ENCODE assay signal across 11 mouse cellular contexts in the genomic region with DNA sequence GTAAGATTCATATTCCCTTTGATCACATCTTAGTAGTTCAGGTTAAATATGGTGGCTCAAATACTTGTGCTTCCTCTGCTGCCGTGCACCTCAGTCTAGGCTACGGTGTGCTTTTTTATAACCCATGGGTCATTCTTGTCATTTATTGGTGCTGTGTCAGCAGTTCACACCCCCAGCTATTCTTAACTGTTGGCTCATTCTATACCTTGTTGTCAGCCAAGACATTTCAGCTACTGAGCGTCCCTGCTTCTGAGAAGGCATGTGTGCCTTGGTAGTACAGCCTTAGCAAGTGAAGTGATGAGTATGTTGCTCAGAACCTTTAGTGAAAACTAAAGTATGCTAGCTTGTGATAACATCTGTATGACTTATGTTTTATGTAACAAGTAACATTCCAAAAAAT. TPM values are rescaled to one million over a fixed set of nuclear protein-coding genes. Genes with fewer than 3 reads are reported as not detected.
DNase-seq lines count a peak whose midpoint lies in the region; ATAC-seq and TF ChIP-seq lines count a peak whose summit lies in the region.
"Had no signal": no experiment of that assay in that cellular context is flagged by ENCODE, and none has a peak within 500 bp of the region (broad histone marks: within the 10 kb centered on the region; RNA-seq: fewer than 3 reads in every experiment).

No protein-coding gene starts in this region.

- peak; percentile 58; the same call in 1 of the 2 replicates for ATAC-seq in frontal cortex, adult (ENCODE audit: low TSS enrichment)
- ATAC-seq in lung, embryonic 14.5 days (ENCODE audit: insufficient read depth) = no peak
- 0 out of 2 replicates have a peak, but pooled peaks have one; percentile 36 for ATAC-seq in heart, embryonic 12.5 days (ENCODE audit: insufficient number of reproducible peaks, low FRiP score)

- no peaks in the 10 kb centered on the region for H3K27me3 ChIP-seq in lung, embryonic 14.5 days (ENCODE audit: insufficient read depth, low read length)
- no peaks in the 10 kb centered on the region for H3K27me3 ChIP-seq in heart, embryonic 12.5 days (replicated peaks)
- H3K27me3 ChIP-seq: hindbrain, embryonic 15.5 days; liver, embryonic 13.5 days had no signal

- DNase-seq in frontal cortex, adult 2 months (ENCODE audit: extremely low spot score in 1 of 2, low spot score in 1 of 2) = no peak
- no peak for DNase-seq in lung, embryonic 14.5 days
- no peak for DNase-seq in lung, postnatal 4 days
- DNase-seq in natural killer cell, adult 2 months (ENCODE audit: low spot score in 2 of 2) = no peak
- DNase-seq in ovary, postnatal 10 days (ENCODE audit: low spot score) = no peak
- DNase-seq: liver, embryonic 13.5 days; thymus, postnatal 14 days had no signal

- WGBS in lung, embryonic 14.5 days = 58% methylated on average over 3 of the region's 3 CpGs
- 35% methylated on average over 3 of the region's 3 CpGs for WGBS in heart, embryonic 12.5 days

- peak overlapping the region; percentile 24; the same call in 1 of the 2 replicates for H3K27ac ChIP-seq in lung, embryonic 14.5 days (ENCODE audit: low read depth)
- no peak overlapping the region for H3K27ac ChIP-seq in heart, embryonic 12.5 days (ENCODE audit: poor library complexity, severe bottlenecking)
- H3K27ac ChIP-seq: hindbrain, embryonic 15.5 days; liver, embryonic 13.5 days; macrophage had no signal

- H3K4me3 ChIP-seq in lung, embryonic 14.5 days (ENCODE audit: low read depth, low read length) = no peak overlapping the region
- H3K4me3 ChIP-seq in heart, embryonic 12.5 days = no peak overlapping the region
- H3K4me3 ChIP-seq: hindbrain, embryonic 15.5 days; liver, embryonic 13.5 days had no signal

- H3K9ac ChIP-seq in lung, embryonic 14.5 days = no peak overlapping the region
- H3K9ac ChIP-seq in heart, embryonic 12.5 days = no peak overlapping the region
- H3K9ac ChIP-seq: hindbrain, embryonic 15.5 days; liver, embryonic 13.5 days had no signal

- no peaks in the 10 kb centered on the region for H3K9me3 ChIP-seq in lung, embryonic 14.5 days (ENCODE audit: low read depth, low read length)
- H3K9me3 ChIP-seq in heart, embryonic 12.5 days (replicated peaks) = no peaks in the 10 kb centered on the region
- H3K9me3 ChIP-seq: hindbrain, embryonic 15.5 days; liver, embryonic 13.5 days had no signal

- H3K36me3 ChIP-seq in lung, embryonic 14.5 days (ENCODE audit: insufficient read depth) = peaks cover 29% of the 10 kb centered on the region
- H3K36me3 ChIP-seq in heart, embryonic 12.5 days = peaks cover 21% of the 10 kb centered on the region

- no peak for TF ChIP-seq CTCF in lung, embryonic 14.5 days (IDR thresholded peaks at IDR 0.05; ENCODE audit: low read depth)

- H3K4me2 ChIP-seq in lung, embryonic 14.5 days = no peak overlapping the region
- no peak overlapping the region for H3K4me2 ChIP-seq in heart, embryonic 12.5 days
- H3K4me2 ChIP-seq: hindbrain, embryonic 15.5 days; liver, embryonic 13.5 days had no signal

- H3K4me1 ChIP-seq in lung, embryonic 14.5 days (ENCODE audit: insufficient read depth) = no peaks in the 10 kb centered on the region
- H3K4me1 ChIP-seq in heart, embryonic 12.5 days (replicated peaks) = peaks cover 13% of the 10 kb centered on the region
- H3K4me1 ChIP-seq: hindbrain, embryonic 15.5 days had no signal

RNA-seq across cellular contexts. Expression of a gene that starts 17.7 kb away (rescaled TPM):
- 160 TPM in 2 replicates for polyA plus RNA-seq in frontal cortex, adult 2 months (2012; rRNA removed)
- 148 and 158 TPM in 2 replicates for polyA plus RNA-seq in lung, embryonic 14.5 days (2014; fragmentation: Nextera tagmentation; extraction: Ambion mirVana)
- polyA plus RNA-seq in heart, embryonic 12.5 days (2016; fragmentation: Nextera tagmentation; extraction: Ambion mirVana) = 105 and 108 TPM in 2 replicates
